Mouse (Mus musculus) limb, embryonic 11.5 days (tissue): ENCODE data around the gene Gm16181. TPM values are rescaled to one million over a fixed set of nuclear protein-coding genes. Genes with fewer than 3 reads are reported as not detected.

ENCODE experiments used
- ATAC-seq: fragments of 200-750 bp; cut with Nextera tagmentation; 2 replicates; pipeline ENCODE4 v1.8.0; 2017; ENCODE audit warnings: low read depth; ENCODE audit not compliant: insufficient number of reproducible peaks, low FRiP score, low TSS enrichment
- DNase-seq: peaks from one replicate; pipeline ENCODE4 v3.0.0-alpha.2; 2015; ENCODE audit warnings: low spot score
- H3K27ac ChIP-seq: fragments of 300-500 bp; sonication (generic); replicated peaks from 2 replicates; pipeline ENCODE4 v1.5.1; 2014; ENCODE audit warnings: low read depth, mild to moderate bottlenecking, low read length
- H3K27me3 ChIP-seq: fragments of 300-500 bp; sonication (generic); 2 replicates; pipeline ENCODE4 v1.6.1; 2014; ENCODE audit warnings: mild to moderate bottlenecking, low read length, mixed read lengths; ENCODE audit not compliant: control insufficient read depth, insufficient read depth
- H3K36me3 ChIP-seq: fragments of 300-500 bp; sonication (generic); 2 replicates; pipeline ENCODE4 v1.6.1; 2014; ENCODE audit warnings: mild to moderate bottlenecking, low read length, moderate library complexity, mixed read lengths; ENCODE audit not compliant: control insufficient read depth, insufficient read depth
- H3K4me1 ChIP-seq: fragments of 300-500 bp; sonication (generic); 2 replicates; pipeline ENCODE4 v1.6.1; 2014; ENCODE audit warnings: low read length, mixed read lengths; ENCODE audit not compliant: control insufficient read depth, insufficient read depth
- H3K4me2 ChIP-seq: fragments of 300-500 bp; sonication (generic); 2 replicates; pipeline ENCODE4 v1.6.1; 2014; ENCODE audit warnings: low read depth, mild to moderate bottlenecking, moderate library complexity; ENCODE audit not compliant: severe bottlenecking
- H3K4me3 ChIP-seq: fragments of 300-500 bp; sonication (generic); 2 replicates; pipeline ENCODE4 v1.5.1; 2014; ENCODE audit warnings: low read depth, low read length
- H3K9ac ChIP-seq: fragments of 300-500 bp; sonication (generic); 2 replicates; pipeline ENCODE4 v1.6.1; 2014; ENCODE audit warnings: mild to moderate bottlenecking, low read length
- H3K9me3 ChIP-seq: fragments of 300-500 bp; sonication (generic); 2 replicates; pipeline ENCODE4 v1.6.1; 2016; ENCODE audit warnings: low read length; ENCODE audit not compliant: control insufficient read depth
- WGBS: fragments of 180-500 bp; shearing (Covaris S2); extraction: QIAGEN DNeasy Blood & Tissue Kit; methylation state at CpG from one replicate; pipeline ENCODE4 v1.1.7; 2014; 5-methylcytosine and 5-hydroxymethylcytosine counted together
- polyA plus RNA-seq: library from polyadenylated mRNA; unstranded; fragments of >200 nt; fragmentation: Nextera tagmentation; extraction: Ambion mirVana; gene quantifications from 2 replicates; pipeline ENCODE4 v1.2.1, GENCODE M21; 2014

Gene Gm16181
- polyA plus RNA-seq = not detected in 2 replicates

GRCm38 (mm10) chr17:35220156-35220952, at the start of gene Gm16181:
Gene Gm16181 (plus strand): TSS chr17:35220834.
- Histone ChIP-seq H3K4me3 (no peak within 1 kb of the TSS), H3K9ac (no peak within 1 kb of the TSS), H3K9me3 (no peaks in the 10 kb centered on the region), H3K4me2 (no peak within 1 kb of the TSS), H3K4me1 (no peaks in the 10 kb centered on the region), H3K27ac (no peak within 1 kb of the TSS), H3K27me3 (no peaks in the 10 kb centered on the region), H3K36me3 (peaks cover 6% of the 10 kb centered on the region)
- WGBS = 83% methylated on average over 28 of the region's 28 CpGs
- DNase-seq (no peak), ATAC-seq (no peak)

GRCm38 (mm10) chr17:35172445-35173234, 48.0 kb upstream of the Gm16181 start:
- no peak overlapping the region for H3K9ac ChIP-seq
- H3K9me3 ChIP-seq = no peaks in the 10 kb centered on the region
- H3K27me3 ChIP-seq = no peaks in the 10 kb centered on the region
- no peaks in the 10 kb centered on the region for H3K4me1 ChIP-seq
- H3K36me3 ChIP-seq = no peaks in the 10 kb centered on the region
- ATAC-seq (no peak), DNase-seq (no peak)
- 71% methylated on average over 11 of the region's 11 CpGs for WGBS
- H3K4me2 ChIP-seq = no peak overlapping the region
- H3K4me3 ChIP-seq = no peak overlapping the region
- H3K27ac ChIP-seq = no peak overlapping the region

- no peaks in the 10 kb centered on the region for H3K9me3 ChIP-seq
- H3K27ac ChIP-seq = no peak overlapping the region; the same call in 1 of the 2 replicates
- H3K4me3 ChIP-seq = no peak overlapping the region
- no peaks in the 10 kb centered on the region for H3K27me3 ChIP-seq
- H3K4me1 ChIP-seq = no peaks in the 10 kb centered on the region
- ATAC-seq = no peak
- H3K4me2 ChIP-seq = no peak overlapping the region
- no peak overlapping the region for H3K9ac ChIP-seq
- no peaks in the 10 kb centered on the region for H3K36me3 ChIP-seq
- no peak for DNase-seq
- WGBS = 61% methylated on average over 3 of the region's 3 CpGs
Measured at GRCm38 (mm10) chr17:35173329-35173728, 47.3 kb upstream of the Gm16181 start.

GRCm38 (mm10) chr17:35174201-35174977, 46.2 kb upstream of the Gm16181 start:
- H3K27ac ChIP-seq = no peak overlapping the region
- peak overlapping the region; percentile 27; the same call in 1 of the 2 replicates for H3K9ac ChIP-seq
- 52% methylated on average over 8 of the region's 8 CpGs for WGBS
- H3K36me3 ChIP-seq = no peaks in the 10 kb centered on the region
- no peaks in the 10 kb centered on the region for H3K4me1 ChIP-seq
- H3K4me3 ChIP-seq = no peak overlapping the region
- H3K9me3 ChIP-seq = no peaks in the 10 kb centered on the region
- ATAC-seq = no peak
- H3K27me3 ChIP-seq = no peaks in the 10 kb centered on the region
- no peak overlapping the region for H3K4me2 ChIP-seq
- no peak for DNase-seq

GRCm38 (mm10) chr17:35175382-35175781, 45.3 kb upstream of the Gm16181 start:
- Histone ChIP-seq H3K4me2 (no peak overlapping the region), H3K27me3 (no peaks in the 10 kb centered on the region), H3K4me1 (no peaks in the 10 kb centered on the region), H3K4me3 (no peak overlapping the region), H3K9me3 (no peaks in the 10 kb centered on the region), H3K9ac (no peak overlapping the region), H3K27ac (no peak overlapping the region), H3K36me3 (no peaks in the 10 kb centered on the region)
- no peak for DNase-seq
- ATAC-seq = no peak
- 82% methylated on average over 6 of the region's 6 CpGs for WGBS

GRCm38 (mm10) chr17:35175968-35176367, 44.7 kb upstream of the Gm16181 start, which contains the start of gene Aif1:
Gene Aif1 (minus strand): TSS chr17:35176068.
- Histone ChIP-seq H3K9ac (no peak within 1 kb of the TSS), H3K4me2 (no peak within 1 kb of the TSS), H3K9me3 (no peaks in the 10 kb centered on the region), H3K27ac (no peak within 1 kb of the TSS), H3K4me1 (no peaks in the 10 kb centered on the region), H3K36me3 (no peaks in the 10 kb centered on the region), H3K27me3 (no peaks in the 10 kb centered on the region), H3K4me3 (no peak within 1 kb of the TSS)
- no peak for DNase-seq
- WGBS = 63% methylated on average over 2 of the region's 2 CpGs
- ATAC-seq = no peak

GRCm38 (mm10) chr17:35178528-35178927, 42.1 kb upstream of the Gm16181 start:
- Histone ChIP-seq H3K4me1 (no peaks in the 10 kb centered on the region), H3K27ac (no peak overlapping the region), H3K36me3 (no peaks in the 10 kb centered on the region), H3K4me2 (no peak overlapping the region), H3K9me3 (no peaks in the 10 kb centered on the region), H3K9ac (no peak overlapping the region), H3K27me3 (no peaks in the 10 kb centered on the region), H3K4me3 (no peak overlapping the region)
- peak; percentile 81 for DNase-seq
- peak; percentile 67; the same call in 1 of the 2 replicates for ATAC-seq
- 17% methylated on average over 5 of the region's 5 CpGs for WGBS

- Histone ChIP-seq H3K4me1 (no peaks in the 10 kb centered on the region), H3K4me2 (no peak overlapping the region), H3K27ac (no peak overlapping the region), H3K9ac (no peak overlapping the region), H3K4me3 (no peak overlapping the region), H3K9me3 (no peaks in the 10 kb centered on the region), H3K27me3 (no peaks in the 10 kb centered on the region), H3K36me3 (no peaks in the 10 kb centered on the region)
- WGBS = 89% methylated on average over 5 of the region's 5 CpGs
- ATAC-seq = no peak
- DNase-seq = no peak
Measured at GRCm38 (mm10) chr17:35180093-35180492, 40.5 kb upstream of the Gm16181 start.
